Mouse (Mus musculus) Patski (cell line): ENCODE data around the gene Rabgap1l. TPM values are rescaled to one million over a fixed set of nuclear protein-coding genes. Genes with fewer than 3 reads are reported as not detected.

ENCODE experiments used
- ATAC-seq: fragments of 100-300 bp; one replicate; pipeline ENCODE4 v1.8.0; 2021
- CTCF ChIA-PET: fragments of 350-600 bp; sonication (Branson Sonifier 250); formaldehyde crosslinking; loops from one replicate; lab custom pipeline; 2022; ENCODE audit warnings: inconsistent platforms; lab: Charles Lee
- POLR2A ChIA-PET: fragments of 350-600 bp; sonication (Branson Sonifier 250); formaldehyde crosslinking; loops from one replicate; lab custom pipeline; 2022; ENCODE audit warnings: antibody characterized with exemption, inconsistent platforms; lab: Charles Lee
- DNase-seq: peaks from one replicate; pipeline ENCODE4 v3.0.0-alpha.2; 2011; ENCODE audit warnings: low read depth, low spot score
- H3K27me3 ChIP-seq: fragments of 371-371 bp; one replicate; pipeline ENCODE4 v1.5.1; 2021
- CTCF ChIP-seq: fragments of 100-300 bp; IDR thresholded peaks from one replicate; pipeline ENCODE4 v1.5.1; 2021
- in situ Hi-C: fragments of 300-500 bp; cut with MboI; formaldehyde crosslinking; loops from 3 replicates; pipeline ENCODE4 v1.11.1; 2018; ENCODE audit warnings: low pct_unique_long_range_greater_than_20kb, mixed read lengths
- polyA plus RNA-seq: library from polyadenylated mRNA; unstranded; gene quantifications from one replicate; pipeline ENCODE4 v1.2.3, GENCODE M21; 2021

The Rabgap1l gene
- polyA plus RNA-seq, 1 experiment from 2014 or later: 37.6 TPM

DNA sequence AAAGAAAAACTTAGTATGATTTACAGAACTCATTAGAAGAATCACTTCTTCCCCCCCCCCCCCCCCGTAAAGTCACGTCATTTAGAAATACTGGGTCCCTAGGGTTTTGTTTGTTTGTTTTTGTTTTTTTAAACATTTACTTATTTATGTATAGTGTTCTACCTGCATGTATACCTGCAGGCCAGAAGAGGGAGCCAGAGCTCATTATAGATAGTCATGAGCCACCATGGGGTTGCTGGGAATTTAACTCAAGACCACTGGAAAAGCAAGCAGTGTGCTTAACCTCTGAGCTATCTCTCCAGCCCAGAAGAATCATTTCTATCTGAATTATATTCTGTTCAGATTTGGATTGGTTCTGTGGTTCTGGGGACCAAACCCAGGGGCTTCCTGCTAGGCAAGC lies 539.9 kb downstream of the Rabgap1l start:
- in situ Hi-C loops: no loop called here
- ATAC-seq (no peak), DNase-seq (no peak)
- TF ChIP-seq CTCF: peak; percentile 46
- ChIA-PET POLR2A (no interaction called here), CTCF (interaction anchor here (1.2 to 2.2 kb wide), 4 partner anchors 14 to 125 kb away, joined by 3 to 8 read pairs (median 6); no protein-coding TSS in a partner anchor)
- H3K27me3 ChIP-seq: no peaks in the 10 kb centered on the region

DNA sequence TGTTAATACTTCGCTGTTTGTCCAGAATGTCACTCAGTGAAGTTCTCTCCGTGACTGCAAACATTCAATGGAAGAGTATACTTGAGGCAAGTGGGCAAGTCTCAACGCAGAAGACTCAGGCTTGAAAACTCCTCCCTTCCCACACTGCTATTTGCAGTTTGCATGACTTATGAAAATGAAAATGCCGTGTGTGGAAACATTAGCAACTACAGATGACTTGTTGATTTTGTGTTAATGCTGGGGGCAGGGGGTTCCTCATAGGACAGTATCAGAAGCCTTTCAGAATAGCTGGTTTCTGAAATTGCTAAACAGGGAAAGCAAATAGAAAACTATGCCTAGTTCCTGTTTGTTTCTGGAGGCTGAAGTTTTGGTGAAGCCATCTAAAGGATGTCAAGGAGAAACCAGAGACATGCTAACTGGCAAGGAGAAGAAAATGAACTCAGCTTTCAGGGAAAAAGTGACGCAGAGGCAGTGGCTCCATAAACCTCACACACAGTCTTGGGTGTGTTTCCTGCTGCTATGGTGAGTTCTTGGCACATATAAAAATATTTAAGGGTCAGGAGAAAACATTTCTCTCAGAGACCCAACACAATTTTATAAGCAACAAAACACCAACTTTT lies 541.5 kb downstream of the Rabgap1l start:
- no peak for DNase-seq
- ChIA-PET POLR2A (no interaction called here), CTCF (interaction anchor here (1.7 kb wide), 1 partner anchor 126 kb away, joined by 5 read pairs; no protein-coding TSS in a partner anchor)
- no peaks in the 10 kb centered on the region for H3K27me3 ChIP-seq
- no peak for TF ChIP-seq CTCF
- in situ Hi-C loops: no loop called here
- ATAC-seq: no peak

- in situ Hi-C loops: no loop called here
- no peak for DNase-seq
Measured at GRCm38 (mm10) chr1:160250782-160251181, 542.2 kb downstream of the Rabgap1l start.

GRCm38 (mm10) chr1:160249786-160250185 lies 543.2 kb downstream of the Rabgap1l start:
- ATAC-seq (no peak), DNase-seq (no peak)
- CTCF ChIA-PET: interaction anchor here (1.7 kb wide), 1 partner anchor 127 kb away, joined by 5 read pairs; no protein-coding TSS in a partner anchor
- POLR2A ChIA-PET: no interaction called here
- in situ Hi-C loops: no loop called here
- H3K27me3 ChIP-seq: no peaks in the 10 kb centered on the region
- TF ChIP-seq CTCF: no peak

More at GRCm38 (mm10) chr1:160250782-160251181, 542.2 kb downstream of the Rabgap1l start:
- ChIA-PET POLR2A (no interaction called here), CTCF (interaction anchor here (1.7 kb wide), 1 partner anchor 126 kb away, joined by 5 read pairs; no protein-coding TSS in a partner anchor)
- H3K27me3 ChIP-seq: no peaks in the 10 kb centered on the region
- TF ChIP-seq CTCF: no peak
- no peak for ATAC-seq

DNA sequence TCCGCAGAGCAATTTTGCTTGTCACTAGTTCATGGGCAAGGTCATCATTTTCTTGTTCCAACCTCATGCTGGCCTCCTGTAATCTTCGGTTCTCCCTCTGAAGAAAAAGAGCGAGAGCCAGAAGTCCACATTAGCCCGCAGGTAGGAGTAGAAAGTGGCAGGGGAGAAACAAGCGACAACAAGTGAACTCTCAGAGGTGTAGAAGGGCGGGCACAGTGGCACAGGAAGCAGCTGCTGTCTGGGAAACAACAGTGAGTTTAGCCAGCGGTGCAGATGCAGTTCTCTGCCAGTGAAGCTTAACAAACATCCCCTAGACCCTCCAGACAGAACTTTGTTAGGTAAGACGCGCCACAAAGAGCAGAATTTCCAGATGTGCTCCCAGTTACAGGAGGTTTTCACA lies 545.5 kb downstream of the Rabgap1l start:
- no peak for ATAC-seq
- H3K27me3 ChIP-seq: no peaks in the 10 kb centered on the region
- POLR2A ChIA-PET: interaction anchor here (1.6 kb wide), 1 partner anchor 10 kb away, joined by 4 read pairs; no protein-coding TSS in a partner anchor
- in situ Hi-C loops: no loop called here
- no peak for DNase-seq
- no peak for TF ChIP-seq CTCF
- CTCF ChIA-PET: interaction anchor here (1.0 to 1.5 kb wide), 3 partner anchors 9 to 19 kb away, joined by 3 to 4 read pairs (median 4); no protein-coding TSS in a partner anchor

GRCm38 (mm10) chr1:160246844-160247243 lies 546.2 kb downstream of the Rabgap1l start:
- TF ChIP-seq CTCF: no peak
- ChIA-PET POLR2A (interaction anchor here (1.6 kb wide), 1 partner anchor 11 kb away, joined by 4 read pairs; no protein-coding TSS in a partner anchor), CTCF (interaction anchor here (1.2 to 1.5 kb wide), 3 partner anchors 9 to 131 kb away, joined by 3 to 7 read pairs (median 4); no protein-coding TSS in a partner anchor)
- ATAC-seq: no peak
- in situ Hi-C loops: no loop called here
- no peak for DNase-seq
- no peaks in the 10 kb centered on the region for H3K27me3 ChIP-seq

- TF ChIP-seq CTCF: no peak
- in situ Hi-C loops: no loop called here
- ChIA-PET POLR2A (no interaction called here), CTCF (interaction anchor here (1.2 to 1.9 kb wide), 3 partner anchors 10 to 132 kb away, joined by 4 to 7 read pairs (median 6); no protein-coding TSS in a partner anchor)
- ATAC-seq: no peak
- H3K27me3 ChIP-seq: no peaks in the 10 kb centered on the region
- DNase-seq: no peak
Measured at GRCm38 (mm10) chr1:160245954-160246353, 547.1 kb downstream of the Rabgap1l start.

GRCm38 (mm10) chr1:160244689-160245088 lies 548.3 kb downstream of the Rabgap1l start:
- no peaks in the 10 kb centered on the region for H3K27me3 ChIP-seq
- in situ Hi-C loops: no loop called here
- TF ChIP-seq CTCF: no peak
- ChIA-PET CTCF (interaction anchor here (1.0 to 2.3 kb wide), 3 partner anchors 9 to 133 kb away, joined by 3 to 6 read pairs (median 5); no protein-coding TSS in a partner anchor), POLR2A (no interaction called here)
- no peak for ATAC-seq
- no peak for DNase-seq

DNA sequence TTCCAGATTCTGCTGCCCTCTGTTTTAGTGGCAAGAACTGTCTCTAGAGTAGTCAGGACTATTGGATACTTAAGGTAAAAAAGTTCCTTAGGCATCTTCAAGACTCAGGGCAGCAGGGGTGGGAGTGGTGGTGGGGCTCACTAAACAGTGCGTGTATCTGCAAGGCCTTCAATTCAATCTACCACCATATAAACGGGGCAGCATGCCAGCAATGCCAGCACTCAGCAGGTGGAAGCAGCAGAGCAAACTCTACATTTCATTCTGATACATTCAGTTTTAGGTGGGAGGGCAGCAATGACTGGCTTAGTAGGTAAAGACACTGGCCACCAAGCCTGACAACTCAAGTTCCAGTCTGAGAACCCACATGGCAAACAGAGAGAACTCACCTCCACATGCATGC lies 552.9 kb downstream of the Rabgap1l start:
- ChIA-PET CTCF (no interaction called here), POLR2A (no interaction called here)
- in situ Hi-C loops: no loop called here

DNA sequence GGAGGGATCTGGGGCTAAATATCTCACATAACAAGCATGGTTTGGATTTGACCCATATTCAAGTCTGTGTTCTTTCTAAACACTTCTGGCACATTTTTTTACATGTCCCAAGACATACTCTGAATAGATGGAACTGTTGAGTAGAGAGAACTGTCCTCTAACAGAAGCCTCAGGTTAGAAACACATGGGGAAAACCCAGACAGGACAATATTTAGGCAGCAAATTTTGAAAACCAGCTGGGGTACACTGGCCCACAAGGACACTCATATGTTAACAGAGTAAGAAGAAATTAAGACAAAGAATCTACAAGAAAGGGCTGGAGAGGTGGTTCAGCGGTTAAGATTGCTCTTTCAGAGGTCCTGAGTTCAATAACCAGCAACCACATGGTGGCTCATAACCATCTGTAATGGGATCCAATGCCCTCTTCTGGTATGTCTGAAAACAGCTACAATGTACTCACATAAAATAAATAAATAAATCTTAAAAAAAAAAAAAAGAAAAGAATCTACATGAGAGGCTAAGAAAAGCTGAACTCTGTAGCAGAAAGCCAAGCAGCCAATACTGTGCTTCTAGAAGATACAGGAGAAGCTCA lies 554.1 kb downstream of the Rabgap1l start:
- no peak for DNase-seq
- ChIA-PET CTCF (interaction anchor here (1.0 to 1.9 kb wide), 3 partner anchors 9 to 95 kb away, joined by 3 to 6 read pairs (median 3); no protein-coding TSS in a partner anchor), POLR2A (no interaction called here)
- TF ChIP-seq CTCF: no peak
- H3K27me3 ChIP-seq: no peaks in the 10 kb centered on the region
- no peak for ATAC-seq
- in situ Hi-C loops: no loop called here

More for the DNA sequence above, 552.9 kb downstream of the Rabgap1l start:
- DNase-seq: no peak
- no peaks in the 10 kb centered on the region for H3K27me3 ChIP-seq
- no peak for TF ChIP-seq CTCF
- no peak for ATAC-seq
